Mouse (Mus musculus) ES-Bruce4 (cell line): ENCODE data around the gene Ntn4.

Source experiments
- CTCF ChIP-seq: IDR thresholded peaks from one replicate; pipeline ENCODE4 v1.8.1; 2011; ENCODE audit warnings: low read depth, low read length
- EP300 ChIP-seq: IDR thresholded peaks from 2 replicates; pipeline ENCODE4 v1.6.1; 2011; ENCODE audit warnings: low read depth, low read length; ENCODE audit not compliant: insufficient read depth
- POLR2A ChIP-seq: IDR thresholded peaks from one replicate; pipeline ENCODE4 v1.8.1; 2011; ENCODE audit warnings: low read length; ENCODE audit not compliant: insufficient read depth

- TF ChIP-seq CTCF (no peak), POLR2A (no peak), EP300 (no peak)
These were observed 110.8 kb downstream of the Ntn4 start for GRCm38 (mm10) chr10:93751302-93751701.
